Mouse (Mus musculus) layer of hippocampus, adult 8-10 months (tissue): Measurements from ENCODE around the gene Gm4737. TPM values are rescaled to one million over a fixed set of nuclear protein-coding genes. Genes with fewer than 3 reads are reported as not detected.

Source experiments
- total RNA-seq, 4 experiments: library from RNA; stranded (reverse); gene quantifications; 2 replicates each; pipeline ENCODE4 v1.2.4; 2022

Gene Gm4737
- total RNA-seq, 4 experiments from 2014 or later: 12.3 to 16.1 (median 14.4) TPM

Other genes starting within 250 kb of the Gm4737 start
- 1 to 10 TPM; 5.0 to 6.8 (median 5.6) TPM for gene Phldb2, start 201.5 kb downstream of the Gm4737 start, total RNA-seq
- 10 to 100 TPM; 15.6 to 19.5 (median 18.0) TPM for gene Plcxd2, start 144.9 kb downstream of the Gm4737 start, total RNA-seq
- gene Cd96, start 34.8 kb downstream of the Gm4737 start, total RNA-seq: under 1 TPM in 1 of 4 experiments, not detected in 3; 0.22 TPM